Mouse (Mus musculus): ENCODE results near the gene Clmn. TPM values are rescaled to one million over a fixed set of nuclear protein-coding genes. Genes with fewer than 3 reads are reported as not detected.
"Not testable (repeated sequence)": the region's sequence is repeated elsewhere in the genome, so short reads cannot be mapped to it uniquely, and the experiment has no call there.

Gene Clmn
- polyA plus RNA-seq, 1 experiment from 2014 or later = 0.63 TPM

GRCm38 (mm10) chr12:104830666-104831435 lies 34.0 kb downstream of the Clmn start:
- H3K9ac ChIP-seq (ENCODE audit: low read depth, low read length) = no peak overlapping the region
- H3K4me3 ChIP-seq (ENCODE audit: low read depth, low read length) = no peak overlapping the region
- H3K9me3 ChIP-seq (replicated peaks; ENCODE audit: control insufficient read depth, low read length) = no peaks in the 10 kb centered on the region
- H3K27ac ChIP-seq (ENCODE audit: low read length) = no peak overlapping the region
- H3K4me2 ChIP-seq (ENCODE audit: low read depth, low read length) = no peak overlapping the region
- no peaks in the 10 kb centered on the region for H3K36me3 ChIP-seq (ENCODE audit: control insufficient read depth, insufficient read depth)
- H3K4me1 ChIP-seq (ENCODE audit: control insufficient read depth, low read depth, low read length) = no peaks in the 10 kb centered on the region; the same call in none of the 2 replicates
- peaks cover 3% of the 10 kb centered on the region; the same call in 1 of the 2 replicates for H3K27me3 ChIP-seq (ENCODE audit: control insufficient read depth, insufficient read depth, low read depth, low read length)
- 74% methylated on average over 17 of the region's 17 CpGs for WGBS (ENCODE audit: insufficient replicate concordance)
- no peak for ATAC-seq (ENCODE audit: low read depth)

- ATAC-seq (ENCODE audit: low read depth) = no peak
- Histone ChIP-seq H3K9ac (ENCODE audit: low read depth, low read length) (no peak overlapping the region), H3K9me3 (replicated peaks; ENCODE audit: control insufficient read depth, low read length) (no peaks in the 10 kb centered on the region), H3K27me3 (ENCODE audit: control insufficient read depth, insufficient read depth, low read depth, low read length) (peaks cover 3% of the 10 kb centered on the region; the same call in 1 of the 2 replicates), H3K36me3 (ENCODE audit: control insufficient read depth, insufficient read depth) (no peaks in the 10 kb centered on the region), H3K4me2 (ENCODE audit: low read depth, low read length) (no peak overlapping the region), H3K27ac (ENCODE audit: low read length) (no peak overlapping the region), H3K4me1 (ENCODE audit: control insufficient read depth, low read depth, low read length) (peaks cover 4% of the 10 kb centered on the region), H3K4me3 (ENCODE audit: low read depth, low read length) (no peak overlapping the region)
- 58% methylated on average over 7 of the region's 7 CpGs for WGBS (ENCODE audit: insufficient replicate concordance)
Observed at GRCm38 (mm10) chr12:104830283-104830639, 34.6 kb downstream of the Clmn start.

DNA sequence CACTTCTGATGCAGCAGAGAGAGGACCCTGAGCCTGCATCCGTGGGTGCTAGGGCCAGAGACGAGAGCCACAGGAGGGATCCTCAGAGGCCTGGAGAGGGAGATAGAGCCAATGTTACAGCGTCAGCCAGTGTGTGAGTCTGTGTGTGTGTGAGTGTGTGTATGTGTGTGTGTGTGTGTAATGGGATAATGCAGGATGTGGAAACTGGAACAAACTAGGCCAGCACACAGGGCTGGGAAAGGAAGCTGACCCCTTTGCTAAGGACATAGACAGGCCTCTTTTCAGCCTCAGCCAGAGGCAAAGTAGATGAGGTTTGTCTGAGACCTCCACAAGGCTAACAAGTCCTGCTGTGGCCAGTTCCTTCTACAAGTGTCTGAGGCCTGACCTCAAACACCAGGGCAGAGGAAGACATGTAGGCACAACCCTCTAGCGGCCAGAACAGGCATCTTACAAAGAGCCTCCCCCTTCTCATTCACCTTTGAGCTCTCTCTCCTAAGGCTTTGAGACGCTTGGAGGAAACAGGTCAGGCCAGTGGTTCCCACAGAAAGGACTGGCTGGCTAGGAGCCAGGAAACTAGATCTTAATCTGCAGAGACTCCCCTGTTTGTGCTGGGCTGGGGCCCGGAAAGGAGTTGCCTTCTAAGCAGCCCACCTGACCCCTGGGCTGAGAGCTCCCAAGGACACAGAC lies 35.1 kb downstream of the Clmn start:
- H3K9me3 ChIP-seq (replicated peaks; ENCODE audit: control insufficient read depth, low read length) = no peaks in the 10 kb centered on the region
- ATAC-seq (ENCODE audit: low read depth) = 0 out of 2 replicates have a peak, but pooled peaks have one; percentile 18
- no peak overlapping the region for H3K4me3 ChIP-seq (ENCODE audit: low read depth, low read length)
- H3K4me1 ChIP-seq (ENCODE audit: control insufficient read depth, low read depth, low read length) = peaks cover 9% of the 10 kb centered on the region
- no peak overlapping the region for H3K4me2 ChIP-seq (ENCODE audit: low read depth, low read length)
- no peak overlapping the region for H3K27ac ChIP-seq (ENCODE audit: low read length)
- no peaks in the 10 kb centered on the region for H3K36me3 ChIP-seq (ENCODE audit: control insufficient read depth, insufficient read depth)
- H3K27me3 ChIP-seq (ENCODE audit: control insufficient read depth, insufficient read depth, low read depth, low read length) = peaks cover 3% of the 10 kb centered on the region; the same call in 1 of the 2 replicates
- H3K9ac ChIP-seq (ENCODE audit: low read depth, low read length) = no peak overlapping the region
- 33% methylated on average over 6 of the region's 6 CpGs for WGBS (ENCODE audit: insufficient replicate concordance)

DNA sequence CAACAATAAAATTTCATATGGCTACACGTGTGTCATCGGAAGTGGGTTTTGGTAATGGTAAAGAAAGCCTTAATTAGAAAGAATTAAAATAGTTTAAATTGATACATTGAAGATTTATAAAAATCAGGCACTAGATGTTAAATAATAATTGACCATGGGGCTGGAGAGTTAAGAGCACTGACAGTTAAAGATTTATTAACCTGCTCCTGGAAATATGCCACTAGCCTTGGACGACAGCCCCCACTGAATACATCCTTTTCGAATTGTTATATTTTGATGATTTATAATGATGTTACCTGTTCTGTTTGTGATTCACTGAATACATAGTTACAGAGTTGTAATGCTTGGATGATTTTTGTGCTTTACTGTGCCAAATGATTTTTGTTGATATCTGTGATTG lies 35.9 kb downstream of the Clmn start:
- H3K4me3 ChIP-seq (ENCODE audit: low read depth, low read length); H3K4me2 ChIP-seq (ENCODE audit: low read depth, low read length); H3K27ac ChIP-seq (ENCODE audit: low read length); H3K9me3 ChIP-seq (replicated peaks; ENCODE audit: control insufficient read depth, low read length); H3K27me3 ChIP-seq (ENCODE audit: control insufficient read depth, insufficient read depth, low read depth, low read length); H3K36me3 ChIP-seq (ENCODE audit: control insufficient read depth, insufficient read depth); ATAC-seq (ENCODE audit: low read depth); H3K9ac ChIP-seq (ENCODE audit: low read depth, low read length): not testable (repeated sequence)
- peaks cover 15% of the 10 kb centered on the region for H3K4me1 ChIP-seq (ENCODE audit: control insufficient read depth, low read depth, low read length)
- 79% methylated on average over 4 of the region's 4 CpGs for WGBS (ENCODE audit: insufficient replicate concordance)

GRCm38 (mm10) chr12:104827721-104828120 lies 37.2 kb downstream of the Clmn start:
- Histone ChIP-seq H3K4me2 (ENCODE audit: low read depth, low read length) (no peak overlapping the region), H3K9me3 (replicated peaks; ENCODE audit: control insufficient read depth, low read length) (no peaks in the 10 kb centered on the region), H3K4me1 (ENCODE audit: control insufficient read depth, low read depth, low read length) (peaks cover 26% of the 10 kb centered on the region), H3K4me3 (ENCODE audit: low read depth, low read length) (no peak overlapping the region), H3K27ac (ENCODE audit: low read length) (no peak overlapping the region), H3K36me3 (ENCODE audit: control insufficient read depth, insufficient read depth) (no peaks in the 10 kb centered on the region), H3K9ac (ENCODE audit: low read depth, low read length) (no peak overlapping the region), H3K27me3 (ENCODE audit: control insufficient read depth, insufficient read depth, low read depth, low read length) (no peaks in the 10 kb centered on the region)
- WGBS (ENCODE audit: insufficient replicate concordance) = 72% methylated on average over 6 of the region's 6 CpGs
- no peak for ATAC-seq (ENCODE audit: low read depth)

GRCm38 (mm10) chr12:104824907-104825267 lies 40.0 kb downstream of the Clmn start:
- Histone ChIP-seq H3K27me3 (ENCODE audit: control insufficient read depth, insufficient read depth, low read depth, low read length) (no peaks in the 10 kb centered on the region), H3K4me3 (ENCODE audit: low read depth, low read length) (no peak overlapping the region), H3K9ac (ENCODE audit: low read depth, low read length) (peak overlapping the region; percentile 13; the same call in 1 of the 2 replicates), H3K4me2 (ENCODE audit: low read depth, low read length) (peak overlapping the region; percentile 42), H3K9me3 (replicated peaks; ENCODE audit: control insufficient read depth, low read length) (no peaks in the 10 kb centered on the region), H3K4me1 (ENCODE audit: control insufficient read depth, low read depth, low read length) (peaks cover 28% of the 10 kb centered on the region), H3K27ac (ENCODE audit: low read length) (peak overlapping the region; percentile 90), H3K36me3 (ENCODE audit: control insufficient read depth, insufficient read depth) (no peaks in the 10 kb centered on the region)
- 21% methylated on average over 6 of the region's 6 CpGs for WGBS (ENCODE audit: insufficient replicate concordance)
- ATAC-seq (ENCODE audit: low read depth) = peak; percentile 33

GRCm38 (mm10) chr12:104824244-104824906 lies 40.5 kb downstream of the Clmn start:
- H3K27me3 ChIP-seq (ENCODE audit: control insufficient read depth, insufficient read depth, low read depth, low read length) = no peaks in the 10 kb centered on the region
- H3K9ac ChIP-seq (ENCODE audit: low read depth, low read length) = no peak overlapping the region
- WGBS (ENCODE audit: insufficient replicate concordance) = 36% methylated on average over 12 of the region's 12 CpGs

DNA sequence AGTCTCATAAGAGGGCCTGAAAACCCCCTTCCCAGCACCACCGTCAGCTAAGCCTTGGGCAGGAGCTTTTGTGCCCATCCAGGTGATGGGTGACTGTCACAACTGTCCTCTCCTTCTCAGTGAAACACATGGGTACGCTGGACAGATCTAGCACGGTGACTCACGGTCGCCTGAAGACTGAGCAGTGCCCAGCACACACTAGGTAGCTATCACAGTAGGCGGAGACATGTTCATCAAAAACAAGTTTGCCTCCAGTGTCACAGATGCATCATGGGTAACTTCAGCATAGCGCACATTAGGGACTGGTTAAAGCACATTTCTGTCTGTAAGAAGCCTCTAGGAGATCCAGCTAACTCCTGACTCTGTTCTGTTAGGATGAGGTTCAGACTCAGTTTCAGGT lies 41.2 kb downstream of the Clmn start:
- Histone ChIP-seq H3K4me3 (ENCODE audit: low read depth, low read length) (no peak overlapping the region), H3K27ac (ENCODE audit: low read length) (peak overlapping the region; percentile 90), H3K9me3 (replicated peaks; ENCODE audit: control insufficient read depth, low read length) (no peaks in the 10 kb centered on the region), H3K36me3 (ENCODE audit: control insufficient read depth, insufficient read depth) (no peaks in the 10 kb centered on the region), H3K9ac (ENCODE audit: low read depth, low read length) (0 out of 2 replicates have a peak overlapping the region, but pooled peaks have one; percentile 0), H3K4me2 (ENCODE audit: low read depth, low read length) (no peak overlapping the region), H3K27me3 (ENCODE audit: control insufficient read depth, insufficient read depth, low read depth, low read length) (no peaks in the 10 kb centered on the region), H3K4me1 (ENCODE audit: control insufficient read depth, low read depth, low read length) (peaks cover 28% of the 10 kb centered on the region)
- 83% methylated on average over 7 of the region's 7 CpGs for WGBS (ENCODE audit: insufficient replicate concordance)
- ATAC-seq (ENCODE audit: low read depth) = 0 out of 2 replicates have a peak, but pooled peaks have one; percentile 5

More at GRCm38 (mm10) chr12:104824244-104824906, 40.5 kb downstream of the Clmn start:
- H3K4me1 ChIP-seq (ENCODE audit: control insufficient read depth, low read depth, low read length) = peaks cover 28% of the 10 kb centered on the region
- H3K4me3 ChIP-seq (ENCODE audit: low read depth, low read length) = no peak overlapping the region
- peak; percentile 98 for ATAC-seq (ENCODE audit: low read depth)
- H3K36me3 ChIP-seq (ENCODE audit: control insufficient read depth, insufficient read depth) = no peaks in the 10 kb centered on the region
- H3K9me3 ChIP-seq (replicated peaks; ENCODE audit: control insufficient read depth, low read length) = no peaks in the 10 kb centered on the region
- peak overlapping the region; percentile 42 for H3K4me2 ChIP-seq (ENCODE audit: low read depth, low read length)
- H3K27ac ChIP-seq (ENCODE audit: low read length) = peak overlapping the region; percentile 90
